ENCODE assay signal across 8 mouse cellular contexts in genomic region chr17:25795609-25796092, GRCm38 (mm10). TPM values are rescaled to one million over a fixed set of nuclear protein-coding genes. Genes with fewer than 3 reads are reported as not detected.
DNase-seq lines count a peak whose midpoint lies in the region; ATAC-seq and TF ChIP-seq lines count a peak whose summit lies in the region.

TSS of gene AC134908.4 (minus strand) at chr17:25795659.

- peak within 1 kb of the TSS; percentile 61 for H3K9ac ChIP-seq in heart, postnatal 0 days (replicated peaks; ENCODE audit: low read depth, low read length)
- H3K9ac ChIP-seq in midbrain, postnatal 0 days (replicated peaks; ENCODE audit: low read length, poor library complexity, severe bottlenecking) = 0 out of 2 replicates have a peak within 1 kb of the TSS, but pooled peaks have one; percentile 29

- peaks cover 11% of the 10 kb centered on the region for H3K4me1 ChIP-seq in brown adipose tissue, adult 24 weeks (ENCODE audit: control insufficient read depth, insufficient read depth, insufficient read length, low read length)
- peaks cover 22% of the 10 kb centered on the region; the same call in 1 of the 2 replicates for H3K4me1 ChIP-seq in heart, postnatal 0 days (ENCODE audit: control insufficient read depth, insufficient read depth)
- peaks cover 13% of the 10 kb centered on the region; the same call in 1 of the 2 replicates for H3K4me1 ChIP-seq in midbrain, postnatal 0 days (ENCODE audit: insufficient read depth, low read length)

- no peak for TF ChIP-seq CTCF in heart, postnatal 0 days (IDR thresholded peaks at IDR 0.05; ENCODE audit: low read depth)
- no peak for TF ChIP-seq CTCF in midbrain, postnatal 0 days (IDR thresholded peaks at IDR 0.05)

- H3K36me3 ChIP-seq in heart, postnatal 0 days (replicated peaks; ENCODE audit: control insufficient read depth, insufficient read depth, low read length) = no peaks in the 10 kb centered on the region
- no peaks in the 10 kb centered on the region for H3K36me3 ChIP-seq in midbrain, postnatal 0 days (ENCODE audit: insufficient read depth, low read length)

- no peak for TF ChIP-seq EP300 in heart, postnatal 0 days (IDR thresholded peaks at IDR 0.05; ENCODE audit: low read depth)

- H3K27ac ChIP-seq in brown adipose tissue, adult 24 weeks (replicated peaks; ENCODE audit: low read depth, low read length) = no peak within 1 kb of the TSS
- no peak within 1 kb of the TSS for H3K27ac ChIP-seq in heart, postnatal 0 days (ENCODE audit: low read depth)
- H3K27ac ChIP-seq in midbrain, postnatal 0 days (ENCODE audit: low read depth, low read length) = peak within 1 kb of the TSS; percentile 65

- peak within 1 kb of the TSS; percentile 75 for H3K4me3 ChIP-seq in brown adipose tissue, adult 24 weeks (ENCODE audit: insufficient read depth, low read depth, low read length)
- H3K4me3 ChIP-seq in heart, postnatal 0 days (ENCODE audit: low read depth, low read length) = peak within 1 kb of the TSS; percentile 94
- H3K4me3 ChIP-seq in midbrain, postnatal 0 days (ENCODE audit: low read depth, low read length) = peak within 1 kb of the TSS; percentile 51

- H3K27me3 ChIP-seq in heart, postnatal 0 days (ENCODE audit: control insufficient read depth, insufficient read depth, low read length) = no peaks in the 10 kb centered on the region
- H3K27me3 ChIP-seq in midbrain, postnatal 0 days (ENCODE audit: insufficient read depth, low read length) = peaks cover 11% of the 10 kb centered on the region; the same call in 1 of the 2 replicates

- 44% methylated on average over 6 of the region's 6 CpGs for WGBS in heart, postnatal 0 days
- WGBS in midbrain, postnatal 0 days = 9% methylated on average over 6 of the region's 6 CpGs

- intact Hi-C loops in left cerebral cortex, postnatal 36 days (cut with DNase I) = no loop called here
- intact Hi-C loops in gastrocnemius, postnatal 36 days (cut with DNase I) = loop anchor here (2.0 kb wide), 1 partner anchor 21 kb away; no protein-coding TSS in a partner anchor

- peak; percentile 83 for DNase-seq in left cerebral cortex, adult 11 months (ENCODE audit: low spot score)
- DNase-seq in left cerebral cortex, postnatal 36 days (ENCODE audit: low spot score in 2 of 2) = no peak
- no peak for DNase-seq in heart, postnatal 0 days (ENCODE audit: low spot score)
- DNase-seq in layer of hippocampus, postnatal 10 days (ENCODE audit: low spot score in 2 of 2) = peak; percentile 56 to 61
- peak; percentile 80 for DNase-seq in midbrain, postnatal 0 days (ENCODE audit: low spot score)
- no peak for DNase-seq in gastrocnemius, postnatal 36 days
- no peak for DNase-seq in gastrocnemius, postnatal 10 days

- no peak for ATAC-seq in heart, postnatal 0 days (ENCODE audit: insufficient read depth, low read depth)
- peak; percentile 31 for ATAC-seq in midbrain, postnatal 0 days (ENCODE audit: low FRiP score)

- H3K4me2 ChIP-seq in heart, postnatal 0 days (ENCODE audit: low read depth, low read length) = peak within 1 kb of the TSS; percentile 91
- peak within 1 kb of the TSS; percentile 79 for H3K4me2 ChIP-seq in midbrain, postnatal 0 days (ENCODE audit: low read depth, low read length, poor library complexity, severe bottlenecking)

- H3K9me3 ChIP-seq in heart, postnatal 0 days (replicated peaks; ENCODE audit: control insufficient read depth, low read length) = no peaks in the 10 kb centered on the region
- H3K9me3 ChIP-seq in midbrain, postnatal 0 days (ENCODE audit: low read length) = no peaks in the 10 kb centered on the region

RNA-seq across cellular contexts. Expression of gene AC134908.4, which starts in this region (rescaled TPM):
- under 1 TPM in 1 of 2 experiments, not detected in 1; 0.52 TPM for total RNA-seq in left cerebral cortex, postnatal 36 days (2021)
- 4.6 TPM in 1 of 2 replicates, not detected in the other for polyA plus RNA-seq in brown adipose tissue, adult 24 weeks (2012; ENCODE audit: insufficient read depth, insufficient read length, missing spikeins)
- total RNA-seq in heart, postnatal 0 days (2014; rRNA removed; ENCODE audit: low replicate concordance) = not detected in 2 replicates
- polyA plus RNA-seq in heart, postnatal 0 days (2015; fragmentation: Nextera tagmentation; extraction: Ambion mirVana) = 0.66 TPM in 1 of 2 replicates, not detected in the other
- total RNA-seq in layer of hippocampus, postnatal 10 days (2021) = not detected
- total RNA-seq in midbrain, postnatal 0 days (2014; rRNA removed) = not detected in 2 replicates
- polyA plus RNA-seq in midbrain, postnatal 0 days (2015; fragmentation: Nextera tagmentation; extraction: Ambion mirVana) = 0.89 TPM in 1 of 2 replicates, not detected in the other
- total RNA-seq in gastrocnemius, postnatal 36 days (2021) = not detected
- total RNA-seq in gastrocnemius, postnatal 10 days (2021) = not detected

Comparison
In these comparisons a context has a peak if more than half of its experiments do, and no peak if none do; other contexts are left out.
1. Peak in DNase-seq in layer of hippocampus, postnatal 10 days; RNA of the gene not detected or under 1 TPM.
2. Peak in DNase-seq, ATAC-seq, H3K4me3 ChIP-seq, H3K27ac ChIP-seq, H3K9ac ChIP-seq and H3K4me2 ChIP-seq in midbrain, postnatal 0 days; RNA of the gene not detected or under 1 TPM.